Mouse (Mus musculus) heart, embryonic 16.5 days (tissue): ENCODE measurements around the gene Ppcdc. TPM values are rescaled to one million over a fixed set of nuclear protein-coding genes. Genes with fewer than 3 reads are reported as not detected.
A peak's percentile ranks its signal among the peaks of the same experiment; 100 is the strongest.

ENCODE experiments used
- ATAC-seq: fragments of 200-750 bp; cut with Nextera tagmentation; replicated peaks from 2 replicates; pipeline ENCODE4 v1.8.0; 2017; ENCODE audit warnings: moderate number of reproducible peaks; ENCODE audit not compliant: insufficient read depth, low FRiP score; ENCODE audit errors: extremely low read depth
- H3K27ac ChIP-seq: fragments of 300-500 bp; sonication (generic); 2 replicates; pipeline ENCODE4 v1.5.1; 2014; ENCODE audit warnings: mild to moderate bottlenecking, low read length, control low read depth, moderate library complexity
- H3K27me3 ChIP-seq: fragments of 300-500 bp; sonication (generic); 2 replicates; pipeline ENCODE4 v1.6.1; 2014; ENCODE audit warnings: low read length, mixed read lengths; ENCODE audit not compliant: control insufficient read depth, insufficient read depth
- H3K36me3 ChIP-seq: fragments of 300-500 bp; sonication (generic); 2 replicates; pipeline ENCODE4 v1.6.1; 2014; ENCODE audit not compliant: control insufficient read depth, insufficient read depth
- H3K4me1 ChIP-seq: fragments of 300-500 bp; sonication (generic); 2 replicates; pipeline ENCODE4 v1.6.1; 2014; ENCODE audit warnings: low read length, mixed read lengths; ENCODE audit not compliant: control insufficient read depth, insufficient read depth
- H3K4me2 ChIP-seq: fragments of 300-500 bp; sonication (generic); 2 replicates; pipeline ENCODE4 v1.6.1; 2014; ENCODE audit warnings: low read depth, mild to moderate bottlenecking, control low read depth, low read length
- H3K4me3 ChIP-seq: fragments of 300-500 bp; sonication (generic); 2 replicates; pipeline ENCODE4 v1.5.1; 2014; ENCODE audit warnings: mild to moderate bottlenecking, control low read depth, low read length
- H3K9ac ChIP-seq: fragments of 300-500 bp; sonication (generic); 2 replicates; pipeline ENCODE4 v1.6.1; 2014; ENCODE audit warnings: low read length, control low read depth
- H3K9me3 ChIP-seq: fragments of 300-500 bp; sonication (generic); replicated peaks from 2 replicates; pipeline ENCODE4 v1.6.1; 2016; ENCODE audit warnings: low read length; ENCODE audit not compliant: control insufficient read depth
- WGBS: fragments of 180-500 bp; shearing (Covaris S2); extraction: QIAGEN DNeasy Blood & Tissue Kit; methylation state at CpG from one replicate; pipeline ENCODE4 v1.1.7; 2014; 5-methylcytosine and 5-hydroxymethylcytosine counted together
- polyA plus RNA-seq: library from polyadenylated mRNA; unstranded; fragments of >200 nt; fragmentation: Nextera tagmentation; extraction: Ambion mirVana; gene quantifications from 2 replicates; pipeline ENCODE4 v1.2.1, GENCODE M21; 2015

The Ppcdc gene
- polyA plus RNA-seq, 1 experiment from 2014 or later, result 20.2 TPM

- Histone ChIP-seq H3K9ac (no peak overlapping the region), H3K27ac (no peak overlapping the region), H3K27me3 (no peaks in the 10 kb centered on the region), H3K9me3 (no peaks in the 10 kb centered on the region), H3K4me2 (no peak overlapping the region), H3K4me3 (no peak overlapping the region), H3K36me3 (no peaks in the 10 kb centered on the region), H3K4me1 (no peaks in the 10 kb centered on the region)
- no peak for ATAC-seq
- 84% methylated on average over 4 of the region's 4 CpGs for WGBS
Measured at GRCm38 (mm10) chr9:57453516-57453915, 13.6 kb upstream of the Ppcdc start.

DNA sequence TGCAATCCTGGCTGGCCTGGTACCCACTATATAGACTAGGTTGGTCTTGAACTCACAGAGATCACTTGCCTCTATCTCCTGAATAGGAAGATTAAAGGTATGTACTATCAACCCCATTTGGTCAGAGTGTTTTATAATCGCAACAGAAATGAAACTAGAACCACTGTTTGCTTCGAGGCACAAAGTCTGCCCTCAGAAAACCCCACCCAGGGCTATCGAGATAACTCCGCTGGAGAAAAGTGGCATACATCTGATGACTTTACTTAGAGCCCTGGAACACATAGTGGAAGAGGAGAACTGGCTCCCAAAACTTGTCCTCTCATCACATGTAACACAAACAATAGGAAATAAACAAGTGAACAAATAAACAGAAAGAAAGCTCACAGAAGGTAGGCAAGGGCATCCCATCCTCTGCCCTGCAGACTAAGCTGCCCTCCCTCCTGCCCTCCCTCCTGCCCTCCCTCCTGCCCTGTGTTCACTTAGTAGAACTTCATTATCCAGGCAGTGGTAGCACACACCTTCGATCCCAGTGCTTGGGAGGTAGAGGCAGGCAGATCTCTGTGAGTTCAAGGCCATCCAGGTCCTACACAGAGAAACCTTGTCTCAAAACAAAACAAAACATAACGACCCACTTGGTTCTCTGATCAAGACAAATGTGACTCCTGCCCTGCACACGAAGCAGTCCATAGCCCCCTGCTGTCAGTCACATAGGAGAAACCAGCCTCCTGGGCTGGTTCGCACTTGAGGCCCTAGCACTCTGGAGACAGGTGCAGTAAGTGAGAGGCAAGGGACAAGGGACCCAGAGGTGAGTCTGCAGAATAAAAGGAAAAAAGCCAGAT lies 12.9 kb upstream of the Ppcdc start:
- Histone ChIP-seq H3K9ac (no peak overlapping the region), H3K27me3 (no peaks in the 10 kb centered on the region), H3K4me3 (no peak overlapping the region), H3K4me2 (no peak overlapping the region), H3K27ac (no peak overlapping the region), H3K36me3 (no peaks in the 10 kb centered on the region), H3K9me3 (no peaks in the 10 kb centered on the region), H3K4me1 (no peaks in the 10 kb centered on the region)
- 78% methylated on average over 8 of the region's 8 CpGs for WGBS
- no peak for ATAC-seq

GRCm38 (mm10) chr9:57449715-57450114 lies 9.8 kb upstream of the Ppcdc start:
- Histone ChIP-seq H3K27me3 (no peaks in the 10 kb centered on the region), H3K27ac (no peak overlapping the region), H3K4me2 (no peak overlapping the region), H3K36me3 (no peaks in the 10 kb centered on the region), H3K4me3 (no peak overlapping the region), H3K9me3 (no peaks in the 10 kb centered on the region), H3K4me1 (no peaks in the 10 kb centered on the region), H3K9ac (no peak overlapping the region)
- no peak for ATAC-seq
- WGBS, result 48% methylated on average over 1 of the region's 1 CpGs

DNA sequence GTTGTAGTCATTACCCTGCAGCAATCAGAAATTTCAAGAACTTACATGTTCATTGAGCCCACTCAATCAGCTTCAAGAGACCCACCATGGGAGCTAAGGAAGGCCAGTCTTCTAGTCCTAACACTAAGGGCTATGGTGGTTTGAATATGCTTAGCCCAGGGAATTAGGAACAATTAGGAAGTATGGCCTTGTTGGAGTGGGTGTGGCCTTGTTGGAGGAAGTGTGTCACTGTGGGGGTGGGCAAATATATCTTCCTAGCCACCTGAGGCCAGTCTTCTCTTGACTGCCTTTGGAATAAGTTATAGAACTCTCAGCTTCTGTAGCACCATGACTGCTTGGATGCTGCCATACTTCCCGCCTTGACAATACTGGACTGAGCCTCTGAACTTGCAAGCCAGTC lies 696 bp upstream of the Ppcdc start:
- no peaks in the 10 kb centered on the region for H3K9me3 ChIP-seq
- no peaks in the 10 kb centered on the region for H3K36me3 ChIP-seq
- ATAC-seq, result no peak
- no peak overlapping the region; the same call in 1 of the 2 replicates for H3K4me2 ChIP-seq
- H3K9ac ChIP-seq, result no peak overlapping the region
- WGBS, result 95% methylated on average over 1 of the region's 1 CpGs
- no peaks in the 10 kb centered on the region for H3K27me3 ChIP-seq
- H3K4me3 ChIP-seq, result no peak overlapping the region
- no peak overlapping the region for H3K27ac ChIP-seq
- H3K4me1 ChIP-seq, result peaks cover 22% of the 10 kb centered on the region

- ATAC-seq, result no peak
Measured at GRCm38 (mm10) chr9:57439083-57439482, 841 bp downstream of the Ppcdc start.

GRCm38 (mm10) chr9:57437896-57438614 lies 1.9 kb downstream of the Ppcdc start:
- Histone ChIP-seq H3K9ac (no peak overlapping the region; the same call in 1 of the 2 replicates), H3K9me3 (no peaks in the 10 kb centered on the region), H3K4me2 (no peak overlapping the region), H3K36me3 (no peaks in the 10 kb centered on the region), H3K27ac (no peak overlapping the region; the same call in 1 of the 2 replicates), H3K4me1 (peaks cover 30% of the 10 kb centered on the region), H3K27me3 (no peaks in the 10 kb centered on the region), H3K4me3 (no peak overlapping the region)
- no peak for ATAC-seq
- 67% methylated on average over 10 of the region's 10 CpGs for WGBS

More at GRCm38 (mm10) chr9:57439083-57439482, 841 bp downstream of the Ppcdc start:
- H3K4me2 ChIP-seq, result peak overlapping the region; percentile 77
- peak overlapping the region; percentile 72 for H3K27ac ChIP-seq
- H3K4me3 ChIP-seq, result peak overlapping the region; percentile 64
- WGBS, result 28% methylated on average over 7 of the region's 7 CpGs
- no peaks in the 10 kb centered on the region for H3K36me3 ChIP-seq
- H3K27me3 ChIP-seq, result no peaks in the 10 kb centered on the region
- H3K4me1 ChIP-seq, result peaks cover 22% of the 10 kb centered on the region
- no peaks in the 10 kb centered on the region for H3K9me3 ChIP-seq
- peak overlapping the region; percentile 78 for H3K9ac ChIP-seq

DNA sequence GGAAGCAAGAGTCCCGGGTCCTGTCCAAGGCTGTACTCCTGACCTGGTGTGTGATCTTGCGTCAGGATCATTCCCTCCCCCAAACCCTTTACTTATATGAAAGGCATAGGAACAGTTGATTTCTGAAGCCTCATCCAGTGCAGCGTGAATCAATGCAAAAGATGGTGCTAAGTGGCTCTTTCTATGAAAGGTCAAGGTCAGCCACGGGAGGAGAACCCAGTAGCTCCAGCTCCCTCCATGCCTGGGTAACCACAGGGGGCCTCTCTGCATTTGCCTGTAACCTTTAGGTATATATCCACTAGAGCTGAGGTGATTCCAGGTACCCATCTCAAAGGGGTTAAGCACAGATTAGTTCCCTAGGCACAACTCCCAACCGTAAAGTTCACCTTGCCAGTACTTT lies 3.8 kb downstream of the Ppcdc start:
- Histone ChIP-seq H3K9ac (no peak overlapping the region), H3K9me3 (no peaks in the 10 kb centered on the region), H3K36me3 (no peaks in the 10 kb centered on the region), H3K27me3 (no peaks in the 10 kb centered on the region), H3K4me1 (peaks cover 37% of the 10 kb centered on the region), H3K4me3 (no peak overlapping the region), H3K27ac (no peak overlapping the region), H3K4me2 (no peak overlapping the region)
- no peak for ATAC-seq
- WGBS, result 87% methylated on average over 5 of the region's 5 CpGs

DNA sequence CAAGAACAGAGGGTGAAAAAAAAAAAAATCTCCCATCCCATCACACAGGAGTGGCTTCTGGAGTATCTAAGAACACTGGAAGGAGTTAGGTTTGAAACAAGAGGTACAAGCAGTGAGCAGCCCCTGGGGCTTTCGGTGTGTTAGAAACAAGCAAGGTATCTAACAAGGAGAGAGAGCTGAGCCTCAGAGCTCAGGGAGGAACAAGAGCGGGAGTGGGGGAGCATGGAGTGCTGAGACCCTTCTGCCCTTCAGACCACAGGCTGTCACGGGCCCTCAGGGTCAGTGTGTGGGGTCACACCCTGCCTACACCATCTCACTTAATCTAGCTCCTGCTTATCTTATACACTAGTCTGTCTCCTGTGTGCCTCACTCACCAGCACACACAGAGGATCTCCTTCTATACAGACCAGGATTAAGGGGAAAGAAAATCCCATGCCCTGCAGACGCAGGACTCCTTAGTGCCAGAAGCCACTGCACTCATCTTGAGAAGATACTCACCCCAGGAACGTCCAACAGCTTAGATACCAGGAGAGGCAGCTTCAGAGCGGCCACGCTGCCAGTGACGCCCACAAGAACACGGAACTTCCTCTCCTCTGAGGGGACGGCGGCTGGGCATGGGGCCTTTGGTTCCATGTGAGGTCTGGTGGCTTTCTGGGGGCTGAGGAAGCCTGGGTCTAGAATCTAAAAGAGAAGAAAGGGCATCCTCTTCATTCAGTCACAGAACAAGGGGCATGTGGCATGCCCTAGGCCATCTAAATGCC lies 5.3 kb downstream of the Ppcdc start:
- no peak for ATAC-seq
- H3K4me2 ChIP-seq, result no peak overlapping the region
- no peak overlapping the region for H3K27ac ChIP-seq
- H3K9ac ChIP-seq, result no peak overlapping the region
- H3K9me3 ChIP-seq, result no peaks in the 10 kb centered on the region
- peaks cover 37% of the 10 kb centered on the region for H3K4me1 ChIP-seq
- H3K4me3 ChIP-seq, result no peak overlapping the region
- no peaks in the 10 kb centered on the region for H3K27me3 ChIP-seq
- H3K36me3 ChIP-seq, result no peaks in the 10 kb centered on the region
- WGBS, result 80% methylated on average over 11 of the region's 11 CpGs
